Mouse (Mus musculus): Measurements from ENCODE around the gene 4930544D05Rik.

DNA sequence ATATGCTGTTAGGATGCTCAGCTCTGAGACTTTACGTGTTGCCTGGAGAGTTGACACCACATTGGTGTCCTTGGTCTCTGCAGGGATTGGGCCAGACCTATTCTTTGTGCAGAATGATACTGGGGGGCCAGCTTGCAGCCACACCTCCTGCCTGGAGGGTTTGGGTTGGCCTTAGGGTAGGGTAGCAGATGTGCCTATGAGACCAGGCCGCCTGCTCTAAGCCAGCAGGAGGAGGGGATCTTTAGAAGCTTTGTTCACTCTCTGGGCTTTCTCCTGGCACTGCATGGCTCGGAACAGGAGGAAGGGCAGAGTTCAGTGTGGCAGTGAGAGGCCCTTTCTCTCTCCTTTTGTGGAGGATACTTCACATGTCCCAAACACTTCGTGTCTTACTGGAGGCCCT, 19.6 kb upstream of the 4930544D05Rik start:
- TF ChIP-seq CEBPB (IDR thresholded peaks at IDR 0.05; ENCODE audit: insufficient read depth, poor library complexity, severe bottlenecking), result no peak
- TF ChIP-seq E2F4 (IDR thresholded peaks at IDR 0.05; ENCODE audit: insufficient read depth), result no peak
- TF ChIP-seq POLR2A (IDR thresholded peaks at IDR 0.05; ENCODE audit: insufficient read length, low read depth), result no peak

Data from myocyte (in vitro differentiated cells).